Mouse (Mus musculus) embryonic fibroblast, embryonic 13.5 days (primary cell): Measurements from ENCODE around the gene Sh2d1b2.

Source experiments
- CTCF ChIP-seq: IDR thresholded peaks from 2 replicates; pipeline ENCODE4 v1.5.1; 2011; ENCODE audit warnings: mild to moderate bottlenecking, control low read depth, low read length, moderate library complexity, borderline replicate concordance; ENCODE audit not compliant: insufficient read depth
- POLR2A ChIP-seq: IDR thresholded peaks from 2 replicates; pipeline ENCODE4 v1.6.1; 2011; ENCODE audit warnings: low read depth, mild to moderate bottlenecking, control low read depth, low read length, moderate library complexity

- TF ChIP-seq CTCF (no peak), POLR2A (no peak)
Observed at GRCm38 (mm10) chr1:170220351-170220750, 12.2 kb upstream of the Sh2d1b2 start.
